Mouse (Mus musculus) forebrain, embryonic 15.5 days (tissue): ENCODE data around the gene Pign. TPM values are rescaled to one million over a fixed set of nuclear protein-coding genes. Genes with fewer than 3 reads are reported as not detected.
A peak's percentile ranks its signal among the peaks of the same experiment; 100 is the strongest.

Experiments used
- ATAC-seq: fragments of 200-750 bp; cut with Nextera tagmentation; replicated peaks from 2 replicates; pipeline ENCODE4 v1.8.0; 2017; ENCODE audit warnings: mild to moderate bottlenecking, moderate TSS enrichment, moderate library complexity
- H3K27ac ChIP-seq: fragments of 300-500 bp; sonication (generic); replicated peaks from 2 replicates; pipeline ENCODE4 v1.5.1; 2015; ENCODE audit warnings: mild to moderate bottlenecking, inconsistent platforms
- H3K27me3 ChIP-seq: fragments of 300-500 bp; sonication (generic); 2 replicates; pipeline ENCODE4 v1.6.1; 2015; ENCODE audit warnings: inconsistent platforms
- H3K36me3 ChIP-seq: fragments of 300-500 bp; sonication (generic); 2 replicates; pipeline ENCODE4 v1.6.1; 2015; ENCODE audit warnings: mild to moderate bottlenecking, inconsistent platforms
- H3K4me1 ChIP-seq: fragments of 300-500 bp; sonication (generic); 2 replicates; pipeline ENCODE4 v1.6.1; 2015; ENCODE audit warnings: inconsistent platforms
- H3K4me2 ChIP-seq: fragments of 300-500 bp; sonication (generic); replicated peaks from 2 replicates; pipeline ENCODE4 v1.6.1; 2015; ENCODE audit warnings: mild to moderate bottlenecking, inconsistent platforms
- H3K4me3 ChIP-seq: fragments of 300-500 bp; sonication (generic); 2 replicates; pipeline ENCODE4 v1.5.1; 2015; ENCODE audit warnings: mild to moderate bottlenecking, inconsistent platforms
- H3K9ac ChIP-seq: fragments of 300-500 bp; sonication (generic); replicated peaks from 2 replicates; pipeline ENCODE4 v1.6.1; 2015; ENCODE audit warnings: mild to moderate bottlenecking, inconsistent platforms
- H3K9me3 ChIP-seq: fragments of 300-500 bp; sonication (generic); 2 replicates; pipeline ENCODE4 v1.6.1; 2016; ENCODE audit warnings: inconsistent platforms
- WGBS: fragments of 180-500 bp; shearing (Covaris S2); methylation state at CpG from one replicate; pipeline ENCODE4 v1.1.7; 2015; ENCODE audit warnings: mixed read lengths; 5-methylcytosine and 5-hydroxymethylcytosine counted together
- polyA plus RNA-seq: library from polyadenylated mRNA; unstranded; fragments of >200 nt; fragmentation: Nextera tagmentation; extraction: Ambion mirVana; gene quantifications from 2 replicates; pipeline ENCODE4 v1.2.1, GENCODE M21; 2015

The Pign gene
- polyA plus RNA-seq, 1 experiment from 2014 or later, result 9.3 TPM

GRCm38 (mm10) chr1:105660015-105660414 is 3.5 kb downstream of the Pign start:
- Histone ChIP-seq H3K4me2 (no peak overlapping the region), H3K4me3 (no peak overlapping the region), H3K27ac (no peak overlapping the region), H3K36me3 (peaks cover 3% of the 10 kb centered on the region; the same call in 1 of the 2 replicates), H3K27me3 (no peaks in the 10 kb centered on the region), H3K9me3 (no peaks in the 10 kb centered on the region), H3K9ac (no peak overlapping the region), H3K4me1 (peaks cover 14% of the 10 kb centered on the region)
- 27% methylated on average over 3 of the region's 3 CpGs for WGBS
- ATAC-seq, result no peak

GRCm38 (mm10) chr1:105653981-105654380 is 9.5 kb downstream of the Pign start:
- no peak overlapping the region for H3K27ac ChIP-seq
- no peaks in the 10 kb centered on the region for H3K27me3 ChIP-seq
- H3K4me1 ChIP-seq, result no peaks in the 10 kb centered on the region
- WGBS, result 96% methylated on average over 1 of the region's 1 CpGs
- ATAC-seq, result no peak
- H3K36me3 ChIP-seq, result peaks cover 8% of the 10 kb centered on the region; the same call in 1 of the 2 replicates
- H3K4me2 ChIP-seq, result no peak overlapping the region
- no peak overlapping the region for H3K9ac ChIP-seq
- H3K4me3 ChIP-seq, result no peak overlapping the region
- H3K9me3 ChIP-seq, result no peaks in the 10 kb centered on the region

DNA sequence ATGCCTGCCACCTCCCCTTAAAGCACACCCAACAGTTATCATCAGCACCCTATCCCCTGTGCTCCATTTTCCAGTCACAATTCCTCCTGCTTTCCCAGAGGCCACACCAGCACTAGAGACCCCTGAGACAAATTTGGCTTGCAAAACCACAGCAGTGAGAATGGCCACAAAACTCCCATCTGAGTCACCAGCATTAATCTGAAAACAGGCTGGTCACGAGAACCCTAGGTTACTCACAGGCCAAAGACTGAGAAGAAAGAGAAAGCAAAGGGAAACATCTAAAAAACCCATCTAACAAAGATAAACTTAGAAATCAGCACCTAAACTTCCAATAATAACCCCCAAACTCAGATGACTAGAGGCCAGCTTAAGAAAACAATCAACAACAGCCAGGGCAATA is 12.8 kb downstream of the Pign start:
- no peak for ATAC-seq
- no peaks in the 10 kb centered on the region for H3K9me3 ChIP-seq
- 91% methylated on average over 1 of the region's 1 CpGs for WGBS

DNA sequence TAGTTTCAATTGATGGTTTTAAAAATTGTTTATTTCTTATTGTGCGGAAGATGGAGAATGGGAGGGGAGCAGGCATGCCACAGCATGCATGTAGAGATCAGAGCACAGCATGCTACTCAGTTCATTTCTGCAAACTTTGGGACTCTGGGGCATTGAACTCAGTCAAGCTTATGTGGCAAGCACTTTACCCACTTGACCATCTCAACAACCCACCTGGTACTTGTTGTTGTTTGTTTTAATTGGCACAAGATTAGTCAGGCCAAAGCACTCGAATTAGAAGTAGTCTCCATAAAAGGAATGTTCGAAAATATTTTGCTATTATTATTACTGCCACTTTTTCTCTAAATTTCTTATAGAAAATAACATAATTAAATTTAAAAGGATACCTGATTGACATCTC is 19.4 kb downstream of the Pign start:
- H3K9me3 ChIP-seq, result no peaks in the 10 kb centered on the region

More for the DNA sequence above, 12.8 kb downstream of the Pign start:
- 0 out of 2 replicates have a peak, but pooled peaks cover 5% of the 10 kb centered on the region for H3K36me3 ChIP-seq
- no peak overlapping the region for H3K4me2 ChIP-seq
- H3K4me1 ChIP-seq, result no peaks in the 10 kb centered on the region
- H3K9ac ChIP-seq, result no peak overlapping the region
- no peak overlapping the region for H3K4me3 ChIP-seq
- no peak overlapping the region for H3K27ac ChIP-seq
- no peaks in the 10 kb centered on the region for H3K27me3 ChIP-seq

DNA sequence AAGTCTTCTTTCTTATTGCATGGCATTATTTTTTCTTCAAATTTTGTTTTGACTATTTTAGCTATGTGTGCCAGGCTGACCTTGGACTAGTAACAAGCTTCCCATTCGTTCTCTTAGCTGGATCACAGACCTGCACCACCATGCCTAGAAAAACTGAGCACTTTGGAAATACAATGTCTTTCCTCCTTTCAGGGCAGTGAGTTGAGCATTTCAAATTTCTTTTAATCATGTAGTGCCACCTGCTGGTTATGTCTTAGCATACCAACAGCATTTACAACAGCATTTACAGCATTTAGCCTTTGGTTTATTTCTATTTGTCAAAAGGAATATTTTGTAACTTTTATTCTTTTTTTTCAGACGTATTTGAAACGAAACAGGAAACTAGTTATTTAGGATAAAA is 33.0 kb downstream of the Pign start:
- no peaks in the 10 kb centered on the region for H3K36me3 ChIP-seq
- H3K9ac ChIP-seq, result no peak overlapping the region
- 32% methylated on average over 3 of the region's 3 CpGs for WGBS
- H3K4me2 ChIP-seq, result no peak overlapping the region
- H3K27ac ChIP-seq, result no peak overlapping the region
- no peaks in the 10 kb centered on the region for H3K27me3 ChIP-seq
- no peak overlapping the region for H3K4me3 ChIP-seq
- H3K4me1 ChIP-seq, result no peaks in the 10 kb centered on the region
- no peaks in the 10 kb centered on the region for H3K9me3 ChIP-seq
- peak; percentile 67 for ATAC-seq

More for the DNA sequence above, 19.4 kb downstream of the Pign start:
- H3K4me3 ChIP-seq, result no peak overlapping the region
- WGBS, result 90% methylated on average over 3 of the region's 3 CpGs
- H3K27me3 ChIP-seq, result no peaks in the 10 kb centered on the region
- H3K9ac ChIP-seq, result no peak overlapping the region
- no peaks in the 10 kb centered on the region for H3K4me1 ChIP-seq
- no peak for ATAC-seq
- H3K4me2 ChIP-seq, result no peak overlapping the region
- no peak overlapping the region for H3K27ac ChIP-seq
- no peaks in the 10 kb centered on the region for H3K36me3 ChIP-seq

DNA sequence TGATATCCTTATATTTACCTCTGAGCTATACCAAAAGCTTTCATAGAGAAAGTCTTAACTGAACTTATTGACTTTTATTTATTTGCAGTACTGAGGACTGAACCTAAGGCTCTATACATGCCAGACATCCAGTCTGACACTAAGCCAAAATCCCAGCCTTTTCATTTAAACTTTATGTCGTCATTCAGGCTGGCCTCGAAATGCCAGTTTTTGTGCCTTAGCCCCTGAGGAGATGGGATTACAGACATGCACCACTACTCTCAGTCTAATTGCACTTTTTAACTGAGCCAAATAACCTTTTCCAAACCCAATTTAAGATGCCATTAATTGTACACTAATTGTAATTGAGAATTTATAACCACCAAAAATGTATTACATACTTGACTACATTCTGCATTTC is 73.8 kb downstream of the Pign start:
- Histone ChIP-seq H3K36me3 (0 out of 2 replicates have a peak, but pooled peaks cover 3% of the 10 kb centered on the region), H3K4me2 (no peak overlapping the region), H3K4me1 (no peaks in the 10 kb centered on the region), H3K27me3 (no peaks in the 10 kb centered on the region), H3K9me3 (no peaks in the 10 kb centered on the region), H3K9ac (no peak overlapping the region), H3K4me3 (no peak overlapping the region), H3K27ac (no peak overlapping the region)
- 23% methylated on average over 2 of the region's 2 CpGs for WGBS
- no peak for ATAC-seq

GRCm38 (mm10) chr1:105588697-105589096 is 74.8 kb downstream of the Pign start:
- no peaks in the 10 kb centered on the region for H3K9me3 ChIP-seq
- H3K4me1 ChIP-seq, result no peaks in the 10 kb centered on the region
- no peaks in the 10 kb centered on the region for H3K27me3 ChIP-seq
- no peak overlapping the region for H3K4me3 ChIP-seq
- ATAC-seq, result no peak
- 77% methylated on average over 5 of the region's 5 CpGs for WGBS
- H3K4me2 ChIP-seq, result no peak overlapping the region
- 0 out of 2 replicates have a peak, but pooled peaks cover 3% of the 10 kb centered on the region for H3K36me3 ChIP-seq
- no peak overlapping the region for H3K9ac ChIP-seq
- H3K27ac ChIP-seq, result no peak overlapping the region

- no peak for ATAC-seq
- peaks cover 3% of the 10 kb centered on the region; the same call in 1 of the 2 replicates for H3K36me3 ChIP-seq
- no peak overlapping the region for H3K4me2 ChIP-seq
- WGBS, result 90% methylated on average over 1 of the region's 1 CpGs
- no peak overlapping the region for H3K27ac ChIP-seq
- no peaks in the 10 kb centered on the region for H3K27me3 ChIP-seq
- no peak overlapping the region for H3K9ac ChIP-seq
- H3K4me3 ChIP-seq, result no peak overlapping the region
- H3K4me1 ChIP-seq, result no peaks in the 10 kb centered on the region
- no peaks in the 10 kb centered on the region for H3K9me3 ChIP-seq
These were observed 80.7 kb downstream of the Pign start for GRCm38 (mm10) chr1:105582800-105583199.

DNA sequence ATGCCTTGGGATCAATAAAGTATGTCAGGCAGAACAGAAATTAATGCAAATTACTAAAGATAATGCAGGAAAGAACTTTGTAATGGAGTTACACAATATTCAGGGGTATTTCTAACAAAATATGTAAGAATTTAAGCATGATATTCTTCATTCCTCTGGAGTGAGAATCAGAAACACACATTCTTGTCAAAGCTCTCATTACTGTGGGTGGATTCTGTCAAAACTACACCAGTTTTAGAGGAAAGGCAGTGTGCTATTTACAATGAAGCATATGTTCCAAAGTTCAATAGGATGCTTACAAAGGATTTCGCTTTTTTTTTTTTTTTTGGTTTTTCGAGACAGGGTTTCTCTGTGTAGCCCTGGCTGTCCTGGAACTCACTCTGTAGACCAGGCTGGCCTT is 82.6 kb downstream of the Pign start:
- no peak overlapping the region for H3K4me2 ChIP-seq
- H3K9ac ChIP-seq, result no peak overlapping the region
- no peaks in the 10 kb centered on the region for H3K9me3 ChIP-seq
- peaks cover 3% of the 10 kb centered on the region; the same call in 1 of the 2 replicates for H3K36me3 ChIP-seq
- no peaks in the 10 kb centered on the region for H3K27me3 ChIP-seq
- H3K27ac ChIP-seq, result no peak overlapping the region
- no peaks in the 10 kb centered on the region for H3K4me1 ChIP-seq
- WGBS, result 72% methylated on average over 2 of the region's 2 CpGs
- no peak for ATAC-seq
- H3K4me3 ChIP-seq, result no peak overlapping the region

DNA sequence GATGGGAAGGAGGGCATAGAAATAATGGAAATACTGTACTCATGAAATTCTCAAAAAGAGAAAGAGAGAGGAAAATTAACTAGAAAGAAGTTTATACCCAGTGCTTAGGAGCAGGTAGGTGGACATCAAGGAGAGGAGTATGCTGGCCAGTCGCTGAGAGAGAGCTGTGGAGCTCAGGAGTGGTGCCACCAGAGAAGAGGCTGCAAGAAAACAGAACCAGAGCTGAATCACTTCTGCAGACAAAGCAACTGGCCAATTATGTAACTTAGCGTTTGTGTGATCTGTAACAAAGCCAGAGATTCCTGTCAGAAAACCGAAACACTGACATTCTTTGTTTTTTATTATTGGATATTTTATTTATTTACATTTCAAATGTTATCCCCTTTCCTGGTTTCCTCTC is 97.4 kb downstream of the Pign start:
- no peaks in the 10 kb centered on the region for H3K27me3 ChIP-seq
- 88% methylated on average over 3 of the region's 3 CpGs for WGBS
- no peak overlapping the region for H3K27ac ChIP-seq
- H3K4me3 ChIP-seq, result no peak overlapping the region
- peaks cover 4% of the 10 kb centered on the region; the same call in 1 of the 2 replicates for H3K36me3 ChIP-seq
- no peaks in the 10 kb centered on the region for H3K4me1 ChIP-seq
- H3K9me3 ChIP-seq, result no peaks in the 10 kb centered on the region
- H3K4me2 ChIP-seq, result no peak overlapping the region
- H3K9ac ChIP-seq, result no peak overlapping the region
- ATAC-seq, result no peak

DNA sequence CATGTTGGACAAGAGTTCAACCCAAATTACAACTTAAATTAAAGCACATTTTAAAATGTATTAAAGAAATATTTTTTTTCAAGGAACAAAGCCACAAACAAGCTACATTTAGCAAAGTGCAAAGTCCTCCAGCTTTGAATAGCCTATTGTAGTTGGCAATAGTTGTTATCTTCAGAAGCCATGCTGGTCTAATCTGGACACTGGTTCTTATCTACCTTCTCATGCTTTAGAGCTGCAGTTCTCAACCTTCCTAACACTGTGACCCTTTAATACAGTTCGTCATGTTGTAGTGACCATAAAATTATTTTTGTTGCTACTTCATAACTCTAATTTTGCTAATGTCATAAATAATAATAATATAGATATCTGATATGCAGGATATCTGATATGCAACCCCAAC is 99.2 kb downstream of the Pign start:
- H3K27ac ChIP-seq, result no peak overlapping the region
- H3K9me3 ChIP-seq, result no peaks in the 10 kb centered on the region
- no peak overlapping the region for H3K4me2 ChIP-seq
- no peaks in the 10 kb centered on the region for H3K27me3 ChIP-seq
- no peaks in the 10 kb centered on the region for H3K4me1 ChIP-seq
- H3K4me3 ChIP-seq, result no peak overlapping the region
- H3K9ac ChIP-seq, result no peak overlapping the region
- 95% methylated on average over 1 of the region's 1 CpGs for WGBS
- ATAC-seq, result no peak
- H3K36me3 ChIP-seq, result peaks cover 4% of the 10 kb centered on the region; the same call in 1 of the 2 replicates

GRCm38 (mm10) chr1:105563821-105564220 is 99.7 kb downstream of the Pign start:
- WGBS, result 87% methylated on average over 2 of the region's 2 CpGs
- Histone ChIP-seq H3K9me3 (no peaks in the 10 kb centered on the region), H3K4me2 (no peak overlapping the region), H3K27ac (no peak overlapping the region), H3K9ac (no peak overlapping the region), H3K27me3 (no peaks in the 10 kb centered on the region), H3K36me3 (peaks cover 4% of the 10 kb centered on the region; the same call in 1 of the 2 replicates), H3K4me3 (no peak overlapping the region), H3K4me1 (no peaks in the 10 kb centered on the region)
- ATAC-seq, result no peak

DNA sequence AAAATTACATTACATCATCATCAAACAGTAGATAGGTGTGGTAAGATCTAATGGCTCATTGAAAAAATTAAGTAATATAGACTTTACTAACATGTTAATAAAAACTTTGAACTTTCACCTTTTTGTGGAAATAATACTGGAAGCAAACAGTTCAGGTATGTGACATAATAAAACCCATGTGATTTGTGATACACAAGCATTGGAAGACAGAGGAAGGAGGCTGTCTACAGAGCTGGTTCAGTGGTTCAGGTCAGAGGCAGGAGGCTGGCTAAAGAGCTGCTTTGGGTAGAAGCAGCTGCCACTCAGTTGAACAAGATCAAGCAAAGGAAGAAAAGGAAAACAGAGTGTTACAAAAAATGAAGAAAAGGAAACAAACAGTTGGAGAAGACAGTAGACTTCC is 107.4 kb downstream of the Pign start:
- Histone ChIP-seq H3K4me2 (no peak overlapping the region), H3K4me1 (no peaks in the 10 kb centered on the region), H3K9me3 (no peaks in the 10 kb centered on the region), H3K36me3 (no peaks in the 10 kb centered on the region), H3K9ac (no peak overlapping the region), H3K27ac (no peak overlapping the region), H3K27me3 (no peaks in the 10 kb centered on the region), H3K4me3 (no peak overlapping the region)
- no peak for ATAC-seq
